Mouse (Mus musculus) kidney, adult 18-20 months (tissue): ENCODE measurements around the gene Kat8.
"Not testable (repeated sequence)": the region's sequence is repeated elsewhere in the genome, so short reads cannot be mapped to it uniquely, and the experiment has no call there.

Experiments used
- DNase-seq: peaks from one replicate; pipeline ENCODE4 v3.0.0; 2021

The Kat8 gene

GRCm38 (mm10) chr7:127912190-127912871 lies at the start of gene Kat8:
TSS of gene Kat8 (plus strand) at chr7:127912516.
- peak; percentile 94 for DNase-seq

- no peak for DNase-seq
Observed at GRCm38 (mm10) chr7:127866434-127866833, 45.9 kb upstream of the Kat8 start.

- DNase-seq, result no peak
Observed at GRCm38 (mm10) chr7:127867641-127868040, 44.7 kb upstream of the Kat8 start.

- DNase-seq, result no peak
Observed at GRCm38 (mm10) chr7:127869149-127869810, 43.0 kb upstream of the Kat8 start.

- no peak for DNase-seq
Observed at GRCm38 (mm10) chr7:127870136-127870821, 42.0 kb upstream of the Kat8 start.

- DNase-seq, result no peak
Observed at GRCm38 (mm10) chr7:127874812-127875626, 37.3 kb upstream of the Kat8 start.

- peak; percentile 91 for DNase-seq
Observed at GRCm38 (mm10) chr7:127875627-127876001, 36.7 kb upstream of the Kat8 start.

GRCm38 (mm10) chr7:127876041-127876466 lies 36.3 kb upstream of the Kat8 start, which contains the start of gene Zfp646:
TSS of gene Zfp646 (plus strand) at chr7:127876221.
- peak; percentile 83 for DNase-seq

- DNase-seq, result peak; percentile 93
Observed at GRCm38 (mm10) chr7:127876467-127877348, 35.6 kb upstream of the Kat8 start, which contains the start of gene Zfp668. TSS of gene Zfp668 (minus strand) at chr7:127876828.

GRCm38 (mm10) chr7:127879301-127879700 lies 33.0 kb upstream of the Kat8 start:
- DNase-seq, result no peak

GRCm38 (mm10) chr7:127880431-127880830 lies 31.9 kb upstream of the Kat8 start:
- no peak for DNase-seq

GRCm38 (mm10) chr7:127885951-127886350 lies 26.4 kb upstream of the Kat8 start:
- no peak for DNase-seq

GRCm38 (mm10) chr7:127886551-127886950 lies 25.8 kb upstream of the Kat8 start:
- DNase-seq, result no peak

- no peak for DNase-seq
Observed at GRCm38 (mm10) chr7:127887191-127887590, 25.1 kb upstream of the Kat8 start.

- no peak for DNase-seq
Observed at GRCm38 (mm10) chr7:127887781-127888180, 24.5 kb upstream of the Kat8 start.

- no peak for DNase-seq
Observed at GRCm38 (mm10) chr7:127888821-127889220, 23.5 kb upstream of the Kat8 start.

GRCm38 (mm10) chr7:127890798-127891197 lies 21.5 kb upstream of the Kat8 start, which contains the start of gene Prss53:
TSS of gene Prss53 (minus strand) at chr7:127890970.
- DNase-seq, result peak; percentile 77

- DNase-seq, result peak; percentile 32
Observed at GRCm38 (mm10) chr7:127894480-127894879, 17.8 kb upstream of the Kat8 start.

- peak; percentile 98 for DNase-seq
Observed at GRCm38 (mm10) chr7:127895442-127895841, 16.9 kb upstream of the Kat8 start, which contains the start of the genes Gm21974 and Vkorc1. TSS of gene Gm21974 (minus strand) at chr7:127895454. TSS of gene Vkorc1 (minus strand) at chr7:127895617.

- DNase-seq, result not testable (repeated sequence)
Observed at GRCm38 (mm10) chr7:127895891-127896290, 16.4 kb upstream of the Kat8 start.

GRCm38 (mm10) chr7:127896384-127896783 lies 15.9 kb upstream of the Kat8 start:
- peak; percentile 59 for DNase-seq
